Mouse (Mus musculus): ENCODE results near the gene Gpkow. TPM values are rescaled to one million over a fixed set of nuclear protein-coding genes. Genes with fewer than 3 reads are reported as not detected.

Gpkow gene
- polyA plus RNA-seq, 1 experiment, result 15.7 TPM

DNA sequence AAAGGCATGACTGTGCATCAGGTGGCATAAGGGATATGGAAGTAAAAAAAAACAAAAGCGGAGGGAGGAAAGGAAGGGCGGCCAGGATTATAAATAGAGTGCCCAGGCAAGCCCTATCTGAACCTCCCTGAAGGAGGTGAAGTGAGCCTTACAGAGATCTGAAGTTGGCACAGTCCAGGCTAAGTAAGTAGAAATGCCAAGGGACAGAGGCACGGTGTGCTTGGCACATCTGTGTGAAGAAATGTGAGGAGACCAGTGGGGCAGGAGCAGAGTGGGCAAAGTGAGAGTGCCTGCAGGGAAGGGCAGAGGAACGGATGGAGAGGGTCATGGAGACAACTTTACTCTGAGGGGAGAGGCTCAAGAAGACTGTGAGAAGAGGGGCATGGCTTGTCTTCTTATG lies 35.8 kb upstream of the Gpkow start:
- H3K27me3 ChIP-seq (ENCODE audit: control insufficient read depth, insufficient read depth, insufficient read length), result no peaks in the 10 kb centered on the region
- H3K4me3 ChIP-seq (ENCODE audit: insufficient read depth, poor library complexity, severe bottlenecking), result no peak overlapping the region
- H3ac ChIP-seq (ENCODE audit: control insufficient read depth, insufficient read length, low read depth), result no peak overlapping the region
- no peak for TF ChIP-seq USF1 (IDR thresholded peaks at IDR 0.05; ENCODE audit: low read depth)
- no peak for TF ChIP-seq CEBPB (IDR thresholded peaks at IDR 0.05; ENCODE audit: low read depth)
- TF ChIP-seq CTCF (IDR thresholded peaks at IDR 0.05; ENCODE audit: control insufficient read depth, insufficient read depth, insufficient read length), result no peak
- TF ChIP-seq FOSL1 (IDR thresholded peaks at IDR 0.05; ENCODE audit: insufficient read depth, low read length, poor library complexity, severe bottlenecking), result no peak
- no peak for TF ChIP-seq MYOD1 (IDR thresholded peaks at IDR 0.05; ENCODE audit: control insufficient read depth, insufficient read length, low read depth)
- TF ChIP-seq MYOG (IDR thresholded peaks at IDR 0.05; ENCODE audit: control insufficient read depth, extremely low read depth, insufficient read length), result no peak
- no peak for TF ChIP-seq MAX (IDR thresholded peaks at IDR 0.05)
- H3K79me2 ChIP-seq (ENCODE audit: control insufficient read depth, insufficient read depth), result no peaks in the 10 kb centered on the region
- H3K79me3 ChIP-seq (ENCODE audit: low read depth), result no peaks in the 10 kb centered on the region
- peaks cover 3% of the 10 kb centered on the region for H3K36me3 ChIP-seq (ENCODE audit: control insufficient read depth, insufficient read depth)

DNA sequence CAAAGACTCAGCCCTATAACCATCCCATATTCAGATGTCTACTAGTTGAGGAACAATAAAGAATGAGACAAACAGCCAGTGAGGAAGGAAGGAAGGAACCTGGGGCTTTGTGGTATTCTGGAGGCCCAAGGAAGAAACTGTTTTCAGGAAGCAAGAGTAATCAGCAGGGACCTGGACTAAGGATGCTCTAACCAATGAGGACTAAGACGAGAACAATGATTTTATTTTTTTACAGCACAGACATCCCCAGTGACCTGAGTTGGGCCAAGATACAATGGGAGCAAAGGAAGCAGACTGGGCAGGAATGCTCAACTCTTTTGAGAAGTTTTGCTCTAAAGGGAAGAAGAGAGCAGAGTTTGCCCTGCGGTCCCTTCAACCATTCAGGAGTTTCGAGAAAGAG lies 34.0 kb upstream of the Gpkow start:
- no peak overlapping the region for H3ac ChIP-seq (ENCODE audit: control insufficient read depth, insufficient read length, low read depth)
- H3K79me2 ChIP-seq (ENCODE audit: control insufficient read depth, insufficient read depth), result no peaks in the 10 kb centered on the region
- TF ChIP-seq FOSL1 (IDR thresholded peaks at IDR 0.05; ENCODE audit: insufficient read depth, low read length, poor library complexity, severe bottlenecking) (no peak), MYOD1 (IDR thresholded peaks at IDR 0.05; ENCODE audit: control insufficient read depth, insufficient read length, low read depth) (no peak), CEBPB (IDR thresholded peaks at IDR 0.05; ENCODE audit: low read depth) (no peak), USF1 (IDR thresholded peaks at IDR 0.05; ENCODE audit: low read depth) (no peak), MAX (IDR thresholded peaks at IDR 0.05) (no peak), MYOG (IDR thresholded peaks at IDR 0.05; ENCODE audit: control insufficient read depth, extremely low read depth, insufficient read length) (no peak), CTCF (IDR thresholded peaks at IDR 0.05; ENCODE audit: control insufficient read depth, insufficient read depth, insufficient read length) (no peak)
- H3K4me3 ChIP-seq (ENCODE audit: insufficient read depth, poor library complexity, severe bottlenecking), result no peak overlapping the region
- peaks cover 9% of the 10 kb centered on the region for H3K36me3 ChIP-seq (ENCODE audit: control insufficient read depth, insufficient read depth)
- H3K27me3 ChIP-seq (ENCODE audit: control insufficient read depth, insufficient read depth, insufficient read length), result no peaks in the 10 kb centered on the region
- no peaks in the 10 kb centered on the region for H3K79me3 ChIP-seq (ENCODE audit: low read depth)

- H3K27me3 ChIP-seq (ENCODE audit: control insufficient read depth, insufficient read depth, insufficient read length), result no peaks in the 10 kb centered on the region
- peaks cover 8% of the 10 kb centered on the region for H3K79me3 ChIP-seq (ENCODE audit: low read depth)
- peaks cover 14% of the 10 kb centered on the region for H3K79me2 ChIP-seq (ENCODE audit: control insufficient read depth, insufficient read depth)
- peaks cover 20% of the 10 kb centered on the region for H3K36me3 ChIP-seq (ENCODE audit: control insufficient read depth, insufficient read depth)
- TF ChIP-seq CTCF (IDR thresholded peaks at IDR 0.05; ENCODE audit: control insufficient read depth, insufficient read depth, insufficient read length) (no peak), USF1 (IDR thresholded peaks at IDR 0.05; ENCODE audit: low read depth) (no peak), FOSL1 (IDR thresholded peaks at IDR 0.05; ENCODE audit: insufficient read depth, low read length, poor library complexity, severe bottlenecking) (no peak), MYOG (IDR thresholded peaks at IDR 0.05; ENCODE audit: control insufficient read depth, extremely low read depth, insufficient read length) (no peak), MAX (IDR thresholded peaks at IDR 0.05) (no peak), CEBPB (IDR thresholded peaks at IDR 0.05; ENCODE audit: low read depth) (no peak), MYOD1 (IDR thresholded peaks at IDR 0.05; ENCODE audit: control insufficient read depth, insufficient read length, low read depth) (no peak)
- no peak overlapping the region for H3ac ChIP-seq (ENCODE audit: control insufficient read depth, insufficient read length, low read depth)
- H3K4me3 ChIP-seq (ENCODE audit: insufficient read depth, poor library complexity, severe bottlenecking), result no peak overlapping the region
Measured at GRCm38 (mm10) chrX:7664791-7665190, 32.1 kb upstream of the Gpkow start.

DNA sequence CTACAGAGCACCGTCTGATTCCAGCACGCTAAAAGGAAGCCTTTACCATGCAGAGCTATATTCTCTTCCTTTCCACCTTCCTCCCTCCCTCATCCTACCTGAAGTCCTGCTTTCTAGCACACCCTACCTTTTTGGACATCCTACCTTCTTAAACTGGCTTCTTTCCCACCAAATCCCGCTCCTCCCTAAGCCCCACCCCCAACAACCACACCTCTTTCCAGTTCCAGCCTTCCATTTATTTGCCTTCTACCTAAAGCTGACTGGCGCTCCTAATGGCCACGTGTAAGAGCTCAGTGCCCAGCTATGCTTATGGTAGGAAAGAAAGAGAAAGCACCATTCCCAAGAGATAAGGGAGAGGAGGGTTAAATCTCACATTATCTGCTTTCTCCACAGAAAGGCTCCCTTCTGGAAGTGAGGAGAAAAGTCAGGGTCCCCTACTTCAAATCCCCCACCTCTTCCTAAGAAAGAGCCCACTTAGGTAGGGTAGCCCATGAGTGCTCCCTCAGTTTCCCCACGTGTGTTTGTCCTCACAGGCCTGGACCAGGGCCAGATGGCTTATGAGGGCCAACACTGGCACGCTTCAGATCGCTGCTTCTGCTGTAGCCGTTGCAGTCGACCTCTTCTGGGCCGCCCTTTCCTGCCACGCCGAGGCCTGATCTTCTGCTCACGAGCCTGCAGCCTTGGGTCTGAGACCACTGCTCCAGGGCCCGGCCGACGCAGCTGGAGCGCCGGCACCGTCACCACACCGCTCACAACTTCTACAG lies 31.0 kb upstream of the Gpkow start:
- H3K36me3 ChIP-seq (ENCODE audit: control insufficient read depth, insufficient read depth), result peaks cover 24% of the 10 kb centered on the region
- no peak overlapping the region for H3K4me3 ChIP-seq (ENCODE audit: insufficient read depth, poor library complexity, severe bottlenecking)
- no peaks in the 10 kb centered on the region for H3K27me3 ChIP-seq (ENCODE audit: control insufficient read depth, insufficient read depth, insufficient read length)
- H3K79me3 ChIP-seq (ENCODE audit: low read depth), result peaks cover 16% of the 10 kb centered on the region
- H3ac ChIP-seq (ENCODE audit: control insufficient read depth, insufficient read length, low read depth), result no peak overlapping the region
- peaks cover 21% of the 10 kb centered on the region for H3K79me2 ChIP-seq (ENCODE audit: control insufficient read depth, insufficient read depth)
- TF ChIP-seq CEBPB (IDR thresholded peaks at IDR 0.05; ENCODE audit: low read depth), result no peak
- no peak for TF ChIP-seq USF1 (IDR thresholded peaks at IDR 0.05; ENCODE audit: low read depth)
- no peak for TF ChIP-seq MYOD1 (IDR thresholded peaks at IDR 0.05; ENCODE audit: control insufficient read depth, insufficient read length, low read depth)
- no peak for TF ChIP-seq FOSL1 (IDR thresholded peaks at IDR 0.05; ENCODE audit: insufficient read depth, low read length, poor library complexity, severe bottlenecking)
- no peak for TF ChIP-seq MAX (IDR thresholded peaks at IDR 0.05)
- no peak for TF ChIP-seq MYOG (IDR thresholded peaks at IDR 0.05; ENCODE audit: control insufficient read depth, extremely low read depth, insufficient read length)
- TF ChIP-seq CTCF (IDR thresholded peaks at IDR 0.05; ENCODE audit: control insufficient read depth, insufficient read depth, insufficient read length), result no peak

GRCm38 (mm10) chrX:7670390-7670881 lies 26.5 kb upstream of the Gpkow start:
- Histone ChIP-seq H3K36me3 (ENCODE audit: control insufficient read depth, insufficient read depth) (peaks cover 24% of the 10 kb centered on the region), H3K79me2 (ENCODE audit: control insufficient read depth, insufficient read depth) (peaks cover 33% of the 10 kb centered on the region), H3K4me3 (ENCODE audit: insufficient read depth, poor library complexity, severe bottlenecking) (peak overlapping the region; percentile 71), H3K27me3 (ENCODE audit: control insufficient read depth, insufficient read depth, insufficient read length) (no peaks in the 10 kb centered on the region), H3K79me3 (ENCODE audit: low read depth) (peaks cover 19% of the 10 kb centered on the region), H3ac (ENCODE audit: control insufficient read depth, insufficient read length, low read depth) (peak overlapping the region; percentile 99)
- TF ChIP-seq CEBPB (IDR thresholded peaks at IDR 0.05; ENCODE audit: low read depth) (no peak), FOSL1 (IDR thresholded peaks at IDR 0.05; ENCODE audit: insufficient read depth, low read length, poor library complexity, severe bottlenecking) (no peak), USF1 (IDR thresholded peaks at IDR 0.05; ENCODE audit: low read depth) (no peak), MYOG (IDR thresholded peaks at IDR 0.05; ENCODE audit: control insufficient read depth, extremely low read depth, insufficient read length) (no peak)

All from C2C12 (cell line).